Comparison of ENCODE assay signal across 20 mouse cellular contexts in genomic region chr8:84087821-84088220, GRCm38 (mm10). TPM values are rescaled to one million over a fixed set of nuclear protein-coding genes. Genes with fewer than 3 reads are reported as not detected.
"Had no signal": no experiment of that assay in that cellular context is flagged by ENCODE, and none has a peak within 500 bp of the region (broad histone marks: within the 10 kb centered on the region; RNA-seq: fewer than 3 reads in every experiment).

No protein-coding gene starts in this region.

- H3K4me3 ChIP-seq: liver, embryonic 15.5 days; lung, embryonic 15.5 days; midbrain, embryonic 13.5 days; midbrain, embryonic 15.5 days; neural tube, embryonic 12.5 days; stomach, embryonic 15.5 days had no signal

- H3K4me1 ChIP-seq: liver, embryonic 15.5 days; lung, embryonic 15.5 days; midbrain, embryonic 15.5 days had no signal

- H3K9me3 ChIP-seq: liver, embryonic 15.5 days; lung, embryonic 15.5 days; midbrain, embryonic 13.5 days; midbrain, embryonic 15.5 days; neural tube, embryonic 12.5 days; stomach, embryonic 15.5 days had no signal

- H3K27me3 ChIP-seq: liver, embryonic 15.5 days; lung, embryonic 15.5 days; midbrain, embryonic 13.5 days; midbrain, embryonic 15.5 days; neural tube, embryonic 12.5 days; stomach, embryonic 15.5 days had no signal

- ATAC-seq: liver, postnatal 0 days; lung, postnatal 0 days; midbrain, embryonic 13.5 days; midbrain, embryonic 15.5 days had no signal

- DNase-seq: liver, postnatal 0 days; lung, adult 2 months; lung, postnatal 14 days; lung, postnatal 36 days; thymus, adult 2 months; thymus, postnatal 25 days; thymus, postnatal 4 days had no signal

RNA-seq across cellular contexts. Expression of gene Podnl1, which starts 38.0 kb away (rescaled TPM):
- total RNA-seq: megakaryocyte progenitor cell, adult 5-6 weeks had no signal
- polyA plus RNA-seq: liver, embryonic 15.5 days; liver, postnatal 0 days; macrophage had no signal

RNA-seq across cellular contexts. Expression of gene Rln3, which starts 43.0 kb away (rescaled TPM):
- total RNA-seq: megakaryocyte progenitor cell, adult 5-6 weeks; monocyte, adult 5-6 weeks; neutrophil, adult 5-6 weeks had no signal
- polyA plus RNA-seq: liver, postnatal 0 days; lung, embryonic 15.5 days; macrophage; midbrain, embryonic 11.5 days; midbrain, embryonic 13.5 days; neural tube, embryonic 12.5 days; stomach, embryonic 15.5 days; stomach, postnatal 0 days had no signal
